Mouse (Mus musculus): Measurements from ENCODE around the gene Magee2.
"Not testable (repeated sequence)": the region's sequence is repeated elsewhere in the genome, so short reads cannot be mapped to it uniquely, and the experiment has no call there.

DNA sequence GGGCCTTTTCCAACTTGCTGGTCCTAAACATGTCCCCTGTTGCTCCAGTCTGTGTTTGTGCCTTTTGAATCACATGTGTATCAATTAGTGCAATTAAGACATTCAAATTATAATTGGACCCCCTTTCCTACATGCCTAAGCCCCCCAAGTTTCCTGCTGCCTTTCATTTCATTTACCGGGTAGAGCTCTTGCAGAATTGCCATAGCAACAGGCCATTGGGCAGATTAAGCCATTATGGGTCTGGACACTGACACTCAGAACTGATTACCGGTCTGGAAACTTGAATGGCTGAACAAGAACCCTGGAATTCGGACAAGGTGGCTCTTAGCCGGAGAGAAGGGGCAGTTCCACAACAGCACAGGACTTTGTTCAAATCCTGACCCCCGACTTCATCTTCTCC is 39.5 kb downstream of the Magee2 start:
- not testable (repeated sequence) for TF ChIP-seq CTCF (IDR thresholded peaks at IDR 0.05; ENCODE audit: insufficient read depth, low read length); POLR2A (IDR thresholded peaks at IDR 0.05; ENCODE audit: borderline replicate concordance, extremely low read depth, low read depth, low read length)
